Mouse (Mus musculus) frontal cortex, postnatal 36 days (tissue): Measurements from ENCODE around the gene Fto.

Experiments
- DNase-seq, 2 experiments: peaks; one replicate each; pipeline ENCODE4 v3.0.0; 2022; ENCODE audit warnings: low spot score in 2 of 2

Gene Fto

GRCm38 (mm10) chr8:91324271-91324670, 10.9 kb downstream of the Fto start:
- no peak for DNase-seq

DNA sequence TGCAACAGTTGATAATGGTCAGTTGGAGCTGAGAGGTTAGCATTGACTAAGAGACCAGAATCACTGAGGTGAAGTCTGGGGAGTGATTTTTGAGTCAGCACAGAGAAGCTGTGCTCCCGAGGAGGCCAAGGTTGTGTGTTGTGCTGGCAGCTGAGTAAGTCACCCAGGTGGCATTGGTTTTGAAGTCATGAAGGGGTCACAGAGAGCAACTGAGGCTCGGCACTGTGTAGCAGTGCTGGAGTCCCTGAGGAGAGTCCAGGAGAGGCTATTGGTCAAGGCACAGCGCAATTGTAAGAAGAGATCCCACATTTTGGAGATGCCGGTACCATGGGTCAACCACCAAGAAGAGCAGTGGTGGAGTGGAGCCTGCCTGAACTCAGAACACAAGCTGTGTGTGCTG, 11.6 kb downstream of the Fto start:
- DNase-seq, result no peak

DNA sequence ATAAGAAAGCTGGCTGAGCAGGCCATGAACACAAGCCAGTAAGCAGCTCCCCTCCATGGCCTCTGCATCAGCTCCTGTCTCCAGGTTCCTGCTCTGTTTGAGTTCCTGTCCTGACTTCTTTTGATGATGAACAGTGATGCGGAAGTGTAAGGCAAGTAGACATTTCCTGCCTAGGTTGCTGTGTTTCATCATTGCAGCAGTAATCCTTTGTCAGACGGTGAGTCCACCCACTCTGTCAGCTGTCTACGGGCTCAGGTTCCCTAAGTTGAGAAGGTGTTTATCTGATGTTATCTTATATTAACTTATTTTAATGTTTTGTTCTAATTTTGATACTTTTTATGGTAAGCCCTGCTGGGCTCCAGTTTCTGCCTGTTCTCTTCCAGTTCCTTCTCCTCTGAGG, 12.7 kb downstream of the Fto start:
- no peak for DNase-seq

DNA sequence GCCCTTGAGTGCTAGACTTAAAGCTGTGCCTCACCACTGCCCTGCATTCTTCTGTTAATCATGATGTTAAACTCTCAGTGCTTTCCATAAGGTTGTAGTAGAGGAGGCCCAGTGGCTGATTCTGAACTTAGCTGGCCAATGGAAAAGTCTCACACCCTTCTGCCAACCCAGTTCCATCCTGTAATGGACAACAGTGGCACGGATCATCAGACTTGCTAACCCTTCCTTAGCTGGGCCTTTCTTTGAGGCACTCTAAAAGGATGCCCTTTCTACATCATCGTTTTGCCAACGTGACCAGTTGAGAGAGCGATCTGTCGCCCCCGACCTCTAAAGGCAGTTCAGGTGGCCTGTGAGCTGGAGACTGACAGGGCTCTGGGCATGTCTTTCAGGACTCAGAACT, 13.6 kb downstream of the Fto start:
- DNase-seq, result no peak

- no peak for DNase-seq
These were observed 14.3 kb downstream of the Fto start for GRCm38 (mm10) chr8:91327471-91328205.

DNA sequence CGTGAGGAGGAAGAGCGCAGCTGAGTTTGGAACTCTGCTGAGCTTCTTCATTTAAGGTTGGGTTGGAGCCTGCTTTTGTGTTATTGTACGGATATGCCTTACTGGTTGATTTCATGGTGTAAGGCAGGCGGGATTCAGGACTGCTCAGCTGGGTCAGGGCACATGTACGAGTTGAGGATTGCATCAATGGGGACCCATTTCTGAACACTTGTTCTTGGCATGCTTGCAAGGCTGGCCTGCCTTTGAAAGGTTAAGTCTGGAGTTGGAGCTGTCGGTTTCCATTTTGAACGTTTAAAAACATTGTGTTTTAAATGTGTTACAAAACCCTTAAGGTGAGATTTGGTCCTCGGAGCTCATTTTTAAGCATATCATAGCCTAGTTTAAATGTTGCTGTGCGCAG, 15.7 kb downstream of the Fto start:
- DNase-seq, result no peak

DNA sequence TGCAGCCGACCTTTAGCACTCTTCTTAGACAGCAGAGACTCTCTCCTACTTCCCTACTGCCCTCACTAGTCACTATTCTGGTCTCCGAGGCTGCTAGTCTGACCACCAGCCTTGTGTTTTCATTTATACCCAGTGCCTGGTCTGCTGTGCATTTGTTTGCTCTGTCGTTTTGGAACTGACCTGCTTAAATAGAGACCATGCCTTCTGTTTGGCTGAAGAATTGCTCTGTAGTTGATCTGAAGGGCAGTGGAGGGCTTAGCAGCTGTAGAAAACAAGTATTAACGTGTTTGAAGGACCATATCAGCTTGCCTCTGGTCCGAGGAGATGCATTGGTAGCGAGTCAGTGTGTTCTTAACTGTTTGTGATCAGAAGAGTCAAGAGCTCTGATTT, 16.1 kb downstream of the Fto start:
- DNase-seq, result no peak

GRCm38 (mm10) chr8:91338389-91339154, 25.2 kb downstream of the Fto start:
- peak; percentile 43 to 60 for DNase-seq

- DNase-seq, result no peak
These were observed 26.3 kb downstream of the Fto start for GRCm38 (mm10) chr8:91339651-91340050.

DNA sequence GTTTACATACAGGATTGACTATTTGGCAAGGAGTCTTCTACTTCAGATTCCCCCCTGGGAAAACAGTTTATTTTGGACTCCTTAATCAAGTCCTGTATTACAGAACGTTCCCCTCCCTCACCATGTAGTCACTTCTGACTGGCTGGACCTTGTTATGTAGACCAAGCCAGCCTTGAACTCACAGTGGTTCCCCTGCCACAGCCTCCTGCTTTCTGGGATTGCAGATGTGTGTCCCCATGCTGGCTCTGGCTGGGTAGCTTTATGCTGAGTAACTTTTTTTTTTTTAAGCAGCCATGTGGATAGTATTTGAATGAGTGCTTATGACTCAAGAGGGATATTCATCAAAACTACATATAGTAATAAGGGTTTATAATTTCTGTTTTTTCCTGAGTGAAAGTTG, 27.4 kb downstream of the Fto start:
- no peak for DNase-seq

GRCm38 (mm10) chr8:91342196-91342595, 28.9 kb downstream of the Fto start:
- no peak for DNase-seq

GRCm38 (mm10) chr8:91342798-91343197, 29.5 kb downstream of the Fto start:
- no peak for DNase-seq

- DNase-seq, result no peak
These were observed 31.3 kb downstream of the Fto start for GRCm38 (mm10) chr8:91344659-91345058.

DNA sequence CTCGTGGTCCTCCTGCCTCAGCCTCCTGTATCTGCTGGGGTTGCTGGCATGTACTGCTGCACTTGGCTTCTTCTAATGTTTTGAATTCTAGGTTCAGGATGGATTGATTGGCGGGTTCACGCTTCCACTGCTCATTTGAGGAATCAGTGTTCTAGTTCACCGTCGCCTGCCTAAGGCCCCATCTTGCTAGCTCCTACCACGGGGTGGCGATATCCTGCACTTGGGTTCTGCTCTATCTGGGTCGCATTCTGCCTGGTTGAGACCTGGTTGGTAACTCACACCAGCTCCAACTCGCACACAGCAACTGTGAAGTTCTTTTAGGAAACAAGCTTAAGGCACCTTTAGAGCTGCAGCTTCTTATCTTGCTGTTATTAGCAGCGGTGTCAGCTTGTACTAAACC, 33.8 kb downstream of the Fto start:
- no peak for DNase-seq

DNA sequence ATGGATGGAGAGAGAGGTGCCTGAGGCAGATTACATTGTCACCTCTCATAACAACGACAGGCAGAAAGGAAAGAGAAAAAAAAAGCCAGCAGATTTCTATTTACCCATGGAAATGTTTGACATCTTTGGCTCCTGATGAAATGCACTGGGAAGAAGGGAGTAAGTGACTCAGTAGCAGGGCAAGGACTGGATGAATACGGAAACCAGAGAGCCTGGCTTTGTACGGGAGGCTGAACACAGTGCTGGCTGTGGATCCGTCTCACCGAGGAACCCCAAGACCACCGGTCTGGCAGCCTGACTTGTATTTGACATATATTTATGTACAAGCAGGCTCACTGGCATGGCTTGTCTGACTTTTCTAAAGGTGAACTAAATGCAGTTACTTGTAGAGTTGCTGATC, 34.3 kb downstream of the Fto start:
- no peak for DNase-seq

DNA sequence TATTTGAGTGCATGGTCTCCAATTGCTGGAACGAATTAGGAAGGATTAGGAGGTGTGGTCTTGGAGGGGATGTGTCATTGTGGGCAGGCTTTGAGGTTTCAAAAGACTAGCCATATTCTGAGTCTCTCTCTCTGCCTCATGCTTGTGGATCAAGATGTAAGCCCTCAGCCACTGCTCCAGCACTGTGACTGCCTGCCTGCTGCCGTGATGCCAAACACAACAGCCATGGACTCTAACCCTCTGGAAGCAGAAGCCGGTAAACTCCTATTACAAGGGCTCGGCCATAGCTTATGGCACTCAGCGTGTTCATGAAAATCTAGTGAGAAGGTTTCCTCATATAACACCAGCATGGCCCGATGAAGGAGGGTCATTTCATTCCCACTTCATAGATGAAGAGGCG, 36.5 kb downstream of the Fto start:
- no peak for DNase-seq

DNA sequence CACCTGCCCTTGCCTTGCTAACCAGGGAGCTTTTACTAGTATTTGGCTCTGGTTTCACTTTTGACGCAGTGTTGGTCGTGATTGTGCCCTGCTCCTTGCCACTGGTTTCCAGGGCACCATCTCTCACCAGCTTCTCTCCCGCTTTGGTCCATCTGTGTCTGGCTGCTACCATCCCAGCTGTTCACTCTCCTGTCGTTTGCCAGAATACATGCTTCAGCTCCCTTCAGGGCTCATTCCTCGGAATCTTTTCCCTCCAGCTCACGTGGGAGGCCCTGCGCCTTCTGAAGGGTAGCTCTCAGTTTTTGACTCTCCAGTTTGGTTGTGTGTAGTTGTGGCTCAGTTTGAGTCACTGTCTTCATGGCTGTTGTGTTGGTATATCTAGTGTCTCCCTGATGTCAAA, 37.3 kb downstream of the Fto start:
- peak in 1 of 2 experiments; percentile 68 for DNase-seq

DNA sequence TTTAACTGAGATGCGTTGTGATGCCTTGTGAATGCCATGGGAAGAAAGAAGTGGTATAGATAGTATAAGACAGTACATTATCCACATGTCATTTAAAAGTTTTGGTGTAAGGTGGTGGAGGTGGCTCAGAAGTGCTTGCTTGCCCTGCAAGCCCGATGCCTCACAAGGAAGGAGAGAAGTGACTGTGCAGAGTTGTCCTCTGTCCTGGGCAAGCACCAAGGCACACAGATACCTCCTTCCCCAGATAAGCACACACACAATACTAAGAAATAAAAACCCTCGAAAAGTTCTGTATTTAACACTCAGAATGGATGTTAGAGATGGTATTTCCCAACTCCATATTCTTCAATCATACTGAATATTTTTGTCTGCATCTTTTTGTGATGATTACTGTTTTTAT, 39.3 kb downstream of the Fto start:
- no peak for DNase-seq

- DNase-seq, result no peak
These were observed 39.7 kb downstream of the Fto start for GRCm38 (mm10) chr8:91353062-91353461.

DNA sequence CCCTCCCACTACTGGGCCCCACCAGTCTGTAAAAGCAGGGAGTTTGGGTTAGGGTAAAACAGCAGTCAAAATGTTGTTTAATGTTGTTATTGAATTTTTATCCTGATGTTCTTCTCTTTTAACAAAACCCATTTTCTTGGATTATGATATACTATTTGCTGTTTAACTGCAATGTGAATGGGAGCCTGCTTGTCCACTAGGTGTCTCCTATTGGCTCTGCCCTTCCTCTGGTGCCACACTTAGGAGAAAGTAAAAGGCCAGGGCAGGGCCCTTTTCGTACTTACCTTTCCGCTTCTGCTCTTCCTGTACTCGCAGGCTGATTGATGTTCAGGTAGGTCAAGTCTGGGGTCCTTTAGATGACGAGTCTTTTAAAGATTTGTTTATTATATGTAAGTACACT, 40.6 kb downstream of the Fto start:
- DNase-seq, result no peak

DNA sequence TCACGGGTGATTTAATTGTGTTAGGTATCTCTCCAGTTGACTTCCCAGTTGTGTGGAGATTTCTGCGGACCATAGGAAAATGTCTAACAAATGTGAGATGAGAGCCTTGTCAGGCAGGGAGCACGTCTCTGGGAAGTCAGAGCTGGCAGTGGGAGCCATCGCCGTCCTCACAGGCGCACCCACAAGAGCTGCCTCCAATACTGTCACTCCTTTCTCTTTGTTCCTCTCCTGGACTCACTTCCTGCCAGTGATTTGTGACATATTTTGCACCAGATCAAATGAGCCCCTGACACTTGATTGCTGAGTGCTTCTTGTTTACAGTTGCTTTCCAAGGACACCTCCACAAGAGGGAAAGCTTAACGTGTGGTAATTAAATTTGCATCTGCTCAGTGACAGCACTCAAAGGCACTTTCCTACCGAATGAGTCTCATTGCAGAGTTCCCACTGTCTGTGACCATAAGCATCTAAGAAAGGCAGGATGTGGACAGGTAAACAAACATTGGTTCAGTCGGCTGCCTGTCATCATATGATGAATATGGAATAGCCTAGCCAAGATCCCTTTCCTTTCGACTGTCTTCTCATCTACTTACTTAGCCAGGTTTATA, 42.1 kb downstream of the Fto start:
- DNase-seq, result no peak

DNA sequence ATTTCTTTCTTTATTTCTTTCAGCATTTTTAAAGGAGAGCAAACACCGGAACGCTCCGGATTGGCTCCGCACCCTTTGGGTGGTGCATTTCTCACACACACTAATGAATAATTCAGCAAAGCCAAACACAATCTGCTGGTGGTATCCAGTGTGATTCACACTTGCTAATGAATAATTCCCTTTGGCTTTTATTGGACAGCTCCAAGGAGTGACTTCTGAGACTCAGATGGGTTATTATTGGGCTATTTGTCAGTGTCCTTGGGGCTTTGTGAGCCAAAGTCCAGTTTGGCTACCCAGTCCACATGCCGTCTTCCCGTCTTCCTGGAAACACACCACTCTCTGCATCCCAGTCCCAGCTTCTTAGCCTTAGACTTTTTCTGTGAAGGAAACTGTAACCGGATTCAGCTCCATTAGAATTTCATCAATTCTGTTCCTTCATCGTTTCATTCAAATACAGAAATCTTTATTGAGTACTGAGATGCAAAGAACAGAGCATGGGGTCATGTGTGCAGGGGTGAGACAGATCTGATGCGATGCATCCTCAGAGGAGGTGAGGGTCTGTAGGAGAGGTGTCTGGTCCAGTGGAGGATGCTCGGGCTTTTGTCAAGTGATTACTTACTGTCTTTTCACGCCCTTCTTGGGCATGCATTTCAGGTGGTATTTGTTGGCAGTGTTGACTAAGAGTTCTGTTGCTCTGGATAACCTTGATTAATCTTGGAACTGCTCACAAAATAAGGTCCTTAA, 42.8 kb downstream of the Fto start:
- no peak for DNase-seq
